Mouse (Mus musculus) heart, postnatal 0 days (tissue): ENCODE results near the gene Znrf2. TPM values are rescaled to one million over a fixed set of nuclear protein-coding genes. Genes with fewer than 3 reads are reported as not detected.

Source experiments
- ATAC-seq: fragments of 200-750 bp; cut with Nextera tagmentation; 2 replicates; pipeline ENCODE4 v1.8.0; 2017; ENCODE audit warnings: low read depth, moderate number of reproducible peaks, moderate library complexity; ENCODE audit not compliant: insufficient read depth
- DNase-seq: peaks from one replicate; pipeline ENCODE4 v3.0.0-alpha.2; 2016; ENCODE audit warnings: low spot score
- H3K27ac ChIP-seq: fragments of 300-500 bp; sonication (generic); 2 replicates; pipeline ENCODE4 v1.5.1; 2014; ENCODE audit warnings: low read depth, mild to moderate bottlenecking
- H3K27me3 ChIP-seq: fragments of 300-500 bp; sonication (generic); 2 replicates; pipeline ENCODE4 v1.6.1; 2014; ENCODE audit warnings: low read length, mixed read lengths; ENCODE audit not compliant: control insufficient read depth, insufficient read depth
- H3K36me3 ChIP-seq: fragments of 300-500 bp; sonication (generic); replicated peaks from 2 replicates; pipeline ENCODE4 v1.6.1; 2014; ENCODE audit warnings: low read length, mixed read lengths; ENCODE audit not compliant: control insufficient read depth, insufficient read depth
- H3K4me1 ChIP-seq: fragments of 300-500 bp; sonication (generic); 2 replicates; pipeline ENCODE4 v1.6.1; 2014; ENCODE audit warnings: antibody characterized with exemption; ENCODE audit not compliant: control insufficient read depth, insufficient read depth
- H3K4me2 ChIP-seq: fragments of 300-500 bp; sonication (generic); 2 replicates; pipeline ENCODE4 v1.6.1; 2014; ENCODE audit warnings: low read depth, mild to moderate bottlenecking, low read length, moderate library complexity
- H3K4me3 ChIP-seq: fragments of 300-500 bp; sonication (generic); 2 replicates; pipeline ENCODE4 v1.5.1; 2014; ENCODE audit warnings: low read depth, low read length
- H3K9ac ChIP-seq: fragments of 300-500 bp; sonication (generic); replicated peaks from 2 replicates; pipeline ENCODE4 v1.6.1; 2014; ENCODE audit warnings: low read depth, low read length, mixed read lengths
- H3K9me3 ChIP-seq: fragments of 300-500 bp; sonication (generic); replicated peaks from 2 replicates; pipeline ENCODE4 v1.6.1; 2016; ENCODE audit warnings: low read length; ENCODE audit not compliant: control insufficient read depth
- CTCF ChIP-seq: IDR thresholded peaks from 2 replicates; pipeline ENCODE4 v1.5.1; 2016; ENCODE audit warnings: antibody characterized with exemption, control low read depth, low read depth
- EP300 ChIP-seq: IDR thresholded peaks from 2 replicates; pipeline ENCODE4 v1.6.1; 2016; ENCODE audit warnings: antibody characterized with exemption, low read depth
- WGBS: fragments of 180-500 bp; shearing (Covaris S2); extraction: QIAGEN DNeasy Blood & Tissue Kit; methylation state at CpG from one replicate; pipeline ENCODE4 v1.1.7; 2014; 5-methylcytosine and 5-hydroxymethylcytosine counted together
- polyA plus RNA-seq: library from polyadenylated mRNA; unstranded; fragments of >200 nt; fragmentation: Nextera tagmentation; extraction: Ambion mirVana; gene quantifications from 2 replicates; pipeline ENCODE4 v1.2.1, GENCODE M21; 2015
- total RNA-seq: library from RNA; depleted of rRNA; stranded (reverse); fragments of >200 nt; gene quantifications from 2 replicates; pipeline ENCODE4 v1.2.3, GENCODE M21; 2014; ENCODE audit warnings: low replicate concordance

Gene Znrf2
- total and polyA plus RNA-seq, 2 experiments from 2014 or later, result 4.3 to 7.1 TPM

GRCm38 (mm10) chr6:54794991-54795390, 21.7 kb upstream of the Znrf2 start:
- H3K4me3 ChIP-seq, result no peak overlapping the region
- DNase-seq (no peak), ATAC-seq (no peak)
- no peak overlapping the region for H3K27ac ChIP-seq
- 84% methylated on average over 5 of the region's 5 CpGs for WGBS
- no peak overlapping the region for H3K4me2 ChIP-seq
- H3K9ac ChIP-seq, result no peak overlapping the region
- no peaks in the 10 kb centered on the region for H3K27me3 ChIP-seq
- peaks cover 9% of the 10 kb centered on the region; the same call in 1 of the 2 replicates for H3K9me3 ChIP-seq
- TF ChIP-seq EP300 (no peak), CTCF (no peak)
- H3K36me3 ChIP-seq, result no peaks in the 10 kb centered on the region
- no peaks in the 10 kb centered on the region for H3K4me1 ChIP-seq

- WGBS, result 77% methylated on average over 5 of the region's 5 CpGs
- DNase-seq (no peak), ATAC-seq (no peak)
- Histone ChIP-seq H3K9ac (no peak overlapping the region), H3K4me2 (no peak overlapping the region), H3K27ac (no peak overlapping the region), H3K27me3 (no peaks in the 10 kb centered on the region), H3K9me3 (peaks cover 9% of the 10 kb centered on the region; the same call in 1 of the 2 replicates), H3K4me3 (no peak overlapping the region), H3K36me3 (no peaks in the 10 kb centered on the region), H3K4me1 (no peaks in the 10 kb centered on the region)
- TF ChIP-seq EP300 (no peak), CTCF (no peak)
These were observed 20.7 kb upstream of the Znrf2 start for GRCm38 (mm10) chr6:54795971-54796370.

GRCm38 (mm10) chr6:54802348-54802747, 14.4 kb upstream of the Znrf2 start:
- no peak for ATAC-seq
- Histone ChIP-seq H3K27ac (no peak overlapping the region), H3K9me3 (peaks cover 9% of the 10 kb centered on the region; the same call in 1 of the 2 replicates), H3K27me3 (no peaks in the 10 kb centered on the region), H3K4me1 (no peaks in the 10 kb centered on the region), H3K9ac (no peak overlapping the region), H3K36me3 (no peaks in the 10 kb centered on the region), H3K4me3 (no peak overlapping the region), H3K4me2 (no peak overlapping the region)
- WGBS, result 64% methylated on average over 8 of the region's 8 CpGs
- no peak for DNase-seq
- TF ChIP-seq CTCF (no peak), EP300 (no peak)

GRCm38 (mm10) chr6:54804066-54804864, 12.5 kb upstream of the Znrf2 start:
- H3K27ac ChIP-seq, result no peak overlapping the region
- no peak for DNase-seq
- ATAC-seq, result no peak
- no peak overlapping the region for H3K9ac ChIP-seq
- TF ChIP-seq EP300 (no peak), CTCF (no peak)
- H3K36me3 ChIP-seq, result no peaks in the 10 kb centered on the region
- H3K4me1 ChIP-seq, result no peaks in the 10 kb centered on the region
- no peaks in the 10 kb centered on the region for H3K9me3 ChIP-seq
- no peak overlapping the region for H3K4me2 ChIP-seq
- no peaks in the 10 kb centered on the region for H3K27me3 ChIP-seq
- H3K4me3 ChIP-seq, result no peak overlapping the region
- WGBS, result 61% methylated on average over 18 of the region's 18 CpGs

- Histone ChIP-seq H3K27ac (no peak overlapping the region), H3K4me1 (no peaks in the 10 kb centered on the region; the same call in 1 of the 2 replicates), H3K9me3 (no peaks in the 10 kb centered on the region), H3K27me3 (no peaks in the 10 kb centered on the region), H3K4me3 (no peak overlapping the region), H3K4me2 (no peak overlapping the region), H3K9ac (no peak overlapping the region), H3K36me3 (no peaks in the 10 kb centered on the region)
- 81% methylated on average over 5 of the region's 5 CpGs for WGBS
- no peak for ATAC-seq
- DNase-seq, result no peak
- no peak for TF ChIP-seq CTCF
- no peak for TF ChIP-seq EP300
These were observed 10.9 kb upstream of the Znrf2 start for GRCm38 (mm10) chr6:54805779-54806178.
